Mouse (Mus musculus) adrenal gland, postnatal 4 days (tissue): ENCODE results near the gene Fxr1. TPM values are rescaled to one million over a fixed set of nuclear protein-coding genes. Genes with fewer than 3 reads are reported as not detected.
"Not testable (repeated sequence)": the region's sequence is repeated elsewhere in the genome, so short reads cannot be mapped to it uniquely, and the experiment has no call there.

Experiments used
- DNase-seq, 2 experiments: peaks; one replicate each; pipeline ENCODE4 v3.0.0; 2021 to 2022; ENCODE audit warnings: low spot score in 2 of 2, mixed read lengths in 2 of 2
- total RNA-seq, 2 experiments: library from RNA; stranded (reverse); gene quantifications; 2 replicates each; pipeline ENCODE4 v1.2.3; 2021

Gene Fxr1
- total RNA-seq, 2 experiments from 2014 or later: 132 to 138 TPM

GRCm38 (mm10) chr3:34035706-34036105 lies 16.0 kb downstream of the Fxr1 start:
- no peak for DNase-seq

- no peak for DNase-seq
Measured at GRCm38 (mm10) chr3:34041990-34042389, 22.2 kb downstream of the Fxr1 start.

- DNase-seq: no peak
Measured at GRCm38 (mm10) chr3:34062352-34062751, 42.6 kb downstream of the Fxr1 start.

- not testable (repeated sequence) for DNase-seq
Measured at GRCm38 (mm10) chr3:34068943-34069342, 49.2 kb downstream of the Fxr1 start.

- no peak for DNase-seq
Measured at GRCm38 (mm10) chr3:34072726-34073125, 53.0 kb downstream of the Fxr1 start.

- DNase-seq: no peak
Measured at GRCm38 (mm10) chr3:34076058-34076759, 56.5 kb downstream of the Fxr1 start.

GRCm38 (mm10) chr3:34080900-34081662 lies 61.3 kb downstream of the Fxr1 start, which contains the start of gene Dnajc19:
Dnajc19 (minus strand) TSS chr3:34081321.
- DNase-seq: peak; percentile 76 to 79

- DNase-seq: no peak
Measured at GRCm38 (mm10) chr3:34081929-34082328, 62.2 kb downstream of the Fxr1 start.

- DNase-seq: no peak
Measured at GRCm38 (mm10) chr3:34083655-34084054, 63.9 kb downstream of the Fxr1 start.

- no peak for DNase-seq
Measured at GRCm38 (mm10) chr3:34102891-34103290, 83.1 kb downstream of the Fxr1 start.

- DNase-seq: no peak
Measured at GRCm38 (mm10) chr3:34103902-34104672, 84.3 kb downstream of the Fxr1 start.

- no peak for DNase-seq
Measured at GRCm38 (mm10) chr3:34106421-34106820, 86.7 kb downstream of the Fxr1 start.

- DNase-seq: no peak
Measured at GRCm38 (mm10) chr3:34107631-34108030, 87.9 kb downstream of the Fxr1 start.

GRCm38 (mm10) chr3:34111941-34112685 lies 92.4 kb downstream of the Fxr1 start:
- DNase-seq: no peak

GRCm38 (mm10) chr3:34115806-34116205 lies 96.1 kb downstream of the Fxr1 start:
- DNase-seq: no peak

GRCm38 (mm10) chr3:34119869-34120268 lies 100.1 kb downstream of the Fxr1 start:
- DNase-seq: no peak

Other genes starting within 250 kb of the Fxr1 start
- 10 to 100 TPM; 59.3 to 70.9 TPM for gene Ttc14, start 220.1 kb upstream of the Fxr1 start, total RNA-seq
- gene Ccdc39, start 175.6 kb upstream of the Fxr1 start, total RNA-seq: 1 to 10 TPM; 3.0 to 3.4 TPM
- gene Dnajc19, start 61.4 kb downstream of the Fxr1 start, total RNA-seq: 100 to 1,000 TPM; 112 to 113 TPM